Comparison of ENCODE assay signal across 21 mouse cellular contexts in genomic region chr1:152148731-152149130, GRCm38 (mm10).
"Had no signal": no experiment of that assay in that cellular context is flagged by ENCODE, and none has a peak within 500 bp of the region (broad histone marks: within the 10 kb centered on the region; RNA-seq: fewer than 3 reads in every experiment).

No protein-coding gene starts in this region.

- H3K27ac ChIP-seq: midbrain, embryonic 10.5 days; midbrain, embryonic 12.5 days; neural tube, embryonic 13.5 days; neural tube, embryonic 15.5 days; stomach, embryonic 15.5 days; stomach, postnatal 0 days had no signal

- H3K27me3 ChIP-seq: midbrain, embryonic 12.5 days; neural tube, embryonic 13.5 days; neural tube, embryonic 15.5 days; stomach, embryonic 15.5 days had no signal

- H3K4me2 ChIP-seq: lung, embryonic 14.5 days; midbrain, embryonic 12.5 days; neural tube, embryonic 13.5 days; neural tube, embryonic 15.5 days; stomach, embryonic 15.5 days had no signal

- DNase-seq: lung, adult 18-20 months; lung, embryonic 14.5 days; lung, postnatal 10 days; lung, postnatal 4 days; midbrain, embryonic 14.5 days; retina, postnatal 1 day; right cerebral cortex, adult 18-20 months; right cerebral cortex, postnatal 25 days; right cerebral cortex, postnatal 4 days; spleen, adult 18-20 months; thymus, adult 2 months; thymus, postnatal 25 days; thymus, postnatal 4 days had no signal

- H3K4me1 ChIP-seq: midbrain, embryonic 10.5 days; midbrain, embryonic 12.5 days; neural tube, embryonic 13.5 days; neural tube, embryonic 15.5 days; stomach, embryonic 15.5 days had no signal

- H3K9ac ChIP-seq: lung, embryonic 14.5 days; midbrain, embryonic 12.5 days; neural tube, embryonic 13.5 days; neural tube, embryonic 15.5 days; stomach, embryonic 15.5 days had no signal

- H3K36me3 ChIP-seq: midbrain, embryonic 10.5 days; midbrain, embryonic 12.5 days; neural tube, embryonic 13.5 days; neural tube, embryonic 15.5 days; stomach, embryonic 15.5 days had no signal

- ATAC-seq: midbrain, embryonic 16.5 days had no signal

- H3K4me3 ChIP-seq: midbrain, embryonic 10.5 days; midbrain, embryonic 12.5 days; myocyte; neural tube, embryonic 13.5 days; neural tube, embryonic 15.5 days; stomach, embryonic 15.5 days had no signal

- H3K9me3 ChIP-seq: midbrain, embryonic 10.5 days; midbrain, embryonic 12.5 days; neural tube, embryonic 13.5 days; neural tube, embryonic 15.5 days; stomach, embryonic 15.5 days had no signal
